Mouse (Mus musculus) heart, postnatal 0 days (tissue): Measurements from ENCODE around the gene Hmgb1. TPM values are rescaled to one million over a fixed set of nuclear protein-coding genes. Genes with fewer than 3 reads are reported as not detected.

Source experiments
- ATAC-seq: fragments of 200-750 bp; cut with Nextera tagmentation; 2 replicates; pipeline ENCODE4 v1.8.0; 2017; ENCODE audit warnings: low read depth, moderate number of reproducible peaks, moderate library complexity; ENCODE audit not compliant: insufficient read depth
- DNase-seq: peaks from one replicate; pipeline ENCODE4 v3.0.0-alpha.2; 2016; ENCODE audit warnings: low spot score
- H3K27ac ChIP-seq: fragments of 300-500 bp; sonication (generic); 2 replicates; pipeline ENCODE4 v1.5.1; 2014; ENCODE audit warnings: low read depth, mild to moderate bottlenecking
- H3K27me3 ChIP-seq: fragments of 300-500 bp; sonication (generic); 2 replicates; pipeline ENCODE4 v1.6.1; 2014; ENCODE audit warnings: low read length, mixed read lengths; ENCODE audit not compliant: control insufficient read depth, insufficient read depth
- H3K36me3 ChIP-seq: fragments of 300-500 bp; sonication (generic); replicated peaks from 2 replicates; pipeline ENCODE4 v1.6.1; 2014; ENCODE audit warnings: low read length, mixed read lengths; ENCODE audit not compliant: control insufficient read depth, insufficient read depth
- H3K4me1 ChIP-seq: fragments of 300-500 bp; sonication (generic); 2 replicates; pipeline ENCODE4 v1.6.1; 2014; ENCODE audit warnings: antibody characterized with exemption; ENCODE audit not compliant: control insufficient read depth, insufficient read depth
- H3K4me2 ChIP-seq: fragments of 300-500 bp; sonication (generic); 2 replicates; pipeline ENCODE4 v1.6.1; 2014; ENCODE audit warnings: low read depth, mild to moderate bottlenecking, low read length, moderate library complexity
- H3K4me3 ChIP-seq: fragments of 300-500 bp; sonication (generic); 2 replicates; pipeline ENCODE4 v1.5.1; 2014; ENCODE audit warnings: low read depth, low read length
- H3K9ac ChIP-seq: fragments of 300-500 bp; sonication (generic); replicated peaks from 2 replicates; pipeline ENCODE4 v1.6.1; 2014; ENCODE audit warnings: low read depth, low read length, mixed read lengths
- H3K9me3 ChIP-seq: fragments of 300-500 bp; sonication (generic); replicated peaks from 2 replicates; pipeline ENCODE4 v1.6.1; 2016; ENCODE audit warnings: low read length; ENCODE audit not compliant: control insufficient read depth
- CTCF ChIP-seq: IDR thresholded peaks from 2 replicates; pipeline ENCODE4 v1.5.1; 2016; ENCODE audit warnings: antibody characterized with exemption, control low read depth, low read depth
- EP300 ChIP-seq: IDR thresholded peaks from 2 replicates; pipeline ENCODE4 v1.6.1; 2016; ENCODE audit warnings: antibody characterized with exemption, low read depth
- WGBS: fragments of 180-500 bp; shearing (Covaris S2); extraction: QIAGEN DNeasy Blood & Tissue Kit; methylation state at CpG from one replicate; pipeline ENCODE4 v1.1.7; 2014; 5-methylcytosine and 5-hydroxymethylcytosine counted together
- polyA plus RNA-seq: library from polyadenylated mRNA; unstranded; fragments of >200 nt; fragmentation: Nextera tagmentation; extraction: Ambion mirVana; gene quantifications from 2 replicates; pipeline ENCODE4 v1.2.1, GENCODE M21; 2015
- total RNA-seq: library from RNA; depleted of rRNA; stranded (reverse); fragments of >200 nt; gene quantifications from 2 replicates; pipeline ENCODE4 v1.2.3, GENCODE M21; 2014; ENCODE audit warnings: low replicate concordance

Hmgb1 gene
- total and polyA plus RNA-seq, 2 experiments from 2014 or later: 107 to 540 TPM

DNA sequence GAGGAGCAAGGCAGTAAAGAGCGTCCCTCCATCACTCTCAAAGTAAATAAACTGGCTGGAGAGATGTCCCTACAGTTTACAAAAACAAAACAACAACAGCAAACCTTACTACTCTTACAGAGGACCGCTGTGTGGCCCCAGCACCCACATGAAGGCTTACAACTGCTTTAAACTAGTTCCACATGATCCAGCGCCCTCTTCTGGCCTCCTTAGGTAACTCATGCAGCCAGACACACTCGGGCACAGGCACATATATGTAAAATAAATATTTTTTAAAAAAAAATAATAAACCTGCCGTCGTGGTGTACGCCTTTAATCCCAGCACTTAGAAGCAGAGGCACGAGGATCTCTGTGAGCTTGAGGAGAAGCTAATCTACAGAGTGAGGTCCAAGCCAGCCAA, 156.9 kb downstream of the Hmgb1 start:
- H3K9ac ChIP-seq: no peak overlapping the region
- H3K27ac ChIP-seq: no peak overlapping the region
- H3K4me3 ChIP-seq: no peak overlapping the region
- DNase-seq (no peak), ATAC-seq (no peak)
- no peaks in the 10 kb centered on the region for H3K36me3 ChIP-seq
- 0 out of 2 replicates have a peak, but pooled peaks cover 3% of the 10 kb centered on the region for H3K4me1 ChIP-seq
- 82% methylated on average over 8 of the region's 8 CpGs for WGBS
- H3K9me3 ChIP-seq: no peaks in the 10 kb centered on the region
- H3K4me2 ChIP-seq: no peak overlapping the region
- no peaks in the 10 kb centered on the region for H3K27me3 ChIP-seq
- TF ChIP-seq EP300 (no peak), CTCF (no peak)

DNA sequence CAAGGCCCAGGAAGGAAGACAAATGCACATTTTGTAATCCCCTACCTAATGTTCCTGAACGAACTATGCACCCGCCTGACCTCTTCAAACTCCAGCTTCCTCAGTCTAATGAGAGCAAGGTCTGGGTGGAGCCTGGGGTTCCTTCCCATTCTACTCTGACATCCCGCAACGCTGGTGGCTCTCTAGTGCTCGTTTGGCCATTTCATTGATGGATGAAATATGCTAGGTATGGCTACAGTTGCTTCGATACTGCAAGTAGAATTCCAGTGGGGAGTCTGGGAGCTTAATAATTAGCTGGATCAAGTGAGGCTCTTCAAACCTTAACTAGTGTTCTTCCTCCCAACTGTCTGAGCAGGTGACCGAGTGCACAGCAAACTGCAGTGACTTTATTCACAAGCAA, 163.2 kb downstream of the Hmgb1 start:
- H3K36me3 ChIP-seq: no peaks in the 10 kb centered on the region
- H3K4me3 ChIP-seq: no peak overlapping the region
- H3K27ac ChIP-seq: no peak overlapping the region
- no peak overlapping the region for H3K9ac ChIP-seq
- TF ChIP-seq EP300 (no peak), CTCF (no peak)
- 54% methylated on average over 7 of the region's 7 CpGs for WGBS
- H3K9me3 ChIP-seq: no peaks in the 10 kb centered on the region
- DNase-seq: no peak
- no peak overlapping the region for H3K4me2 ChIP-seq
- H3K27me3 ChIP-seq: 0 out of 2 replicates have a peak, but pooled peaks cover 4% of the 10 kb centered on the region
- no peak for ATAC-seq
- H3K4me1 ChIP-seq: peaks cover 4% of the 10 kb centered on the region

DNA sequence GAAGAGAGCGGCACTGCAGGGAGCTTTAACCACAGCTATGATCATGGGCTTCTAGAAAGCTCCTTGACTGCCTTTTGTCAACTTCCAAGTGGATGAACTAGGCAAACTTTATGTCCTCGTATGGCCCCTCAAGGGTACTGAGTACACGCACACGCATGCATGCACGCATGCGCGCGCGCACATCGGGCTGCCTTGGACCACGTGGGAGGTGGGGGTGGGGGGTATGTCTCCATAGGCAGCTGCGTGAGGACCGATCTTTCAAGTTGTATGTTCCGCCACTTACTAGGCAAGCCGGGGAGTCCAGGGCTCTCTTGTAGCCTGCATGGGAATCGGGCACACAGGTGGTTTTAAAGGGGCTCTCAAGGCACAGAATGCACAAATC, 163.6 kb downstream of the Hmgb1 start:
- Histone ChIP-seq H3K36me3 (no peaks in the 10 kb centered on the region), H3K27ac (no peak overlapping the region), H3K4me1 (peaks cover 7% of the 10 kb centered on the region), H3K4me2 (peak overlapping the region; percentile 26; the same call in 1 of the 2 replicates), H3K9ac (0 out of 2 replicates have a peak overlapping the region, but pooled peaks have one; percentile 29), H3K4me3 (no peak overlapping the region), H3K9me3 (no peaks in the 10 kb centered on the region), H3K27me3 (0 out of 2 replicates have a peak, but pooled peaks cover 4% of the 10 kb centered on the region)
- no peak for TF ChIP-seq CTCF
- no peak for TF ChIP-seq EP300
- 60% methylated on average over 16 of the region's 16 CpGs for WGBS
- ATAC-seq (no peak), DNase-seq (no peak)

DNA sequence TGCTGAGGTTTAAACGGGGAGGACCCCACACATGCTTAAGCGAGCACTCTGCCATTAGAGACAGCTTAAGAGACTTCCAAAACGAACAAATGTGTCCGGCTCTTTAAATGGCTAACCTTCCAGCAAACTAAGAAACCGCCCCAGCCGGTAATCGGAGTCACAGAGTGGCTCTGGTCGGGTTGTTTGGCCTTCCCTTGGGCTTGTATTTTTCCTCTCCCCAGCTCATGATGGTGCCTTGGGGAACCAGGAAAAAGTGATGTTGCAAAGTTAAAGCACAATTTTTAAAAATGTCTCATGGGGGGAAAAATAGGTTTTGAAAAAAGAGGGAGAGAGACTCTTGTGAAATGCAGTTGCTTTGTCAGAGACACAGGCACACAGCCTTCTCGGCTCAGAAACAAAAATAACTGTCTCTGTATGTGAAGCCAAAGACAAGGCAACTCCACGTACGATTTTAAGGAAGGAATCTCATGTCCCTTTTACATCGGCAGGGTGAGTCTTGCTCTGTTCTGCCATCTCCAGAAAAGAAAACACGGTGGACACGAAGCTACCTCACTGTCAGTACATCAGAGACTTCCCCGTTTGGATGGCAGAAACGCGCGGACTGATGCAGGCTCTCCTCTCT, 164.1 kb downstream of the Hmgb1 start:
- Histone ChIP-seq H3K9me3 (no peaks in the 10 kb centered on the region), H3K4me1 (peaks cover 7% of the 10 kb centered on the region), H3K27me3 (0 out of 2 replicates have a peak, but pooled peaks cover 4% of the 10 kb centered on the region), H3K4me3 (no peak overlapping the region), H3K4me2 (peak overlapping the region; percentile 26; the same call in 1 of the 2 replicates), H3K9ac (0 out of 2 replicates have a peak overlapping the region, but pooled peaks have one; percentile 29), H3K36me3 (no peaks in the 10 kb centered on the region), H3K27ac (no peak overlapping the region)
- DNase-seq (no peak), ATAC-seq (no peak)
- 41% methylated on average over 18 of the region's 18 CpGs for WGBS
- no peak for TF ChIP-seq CTCF
- TF ChIP-seq EP300: no peak

DNA sequence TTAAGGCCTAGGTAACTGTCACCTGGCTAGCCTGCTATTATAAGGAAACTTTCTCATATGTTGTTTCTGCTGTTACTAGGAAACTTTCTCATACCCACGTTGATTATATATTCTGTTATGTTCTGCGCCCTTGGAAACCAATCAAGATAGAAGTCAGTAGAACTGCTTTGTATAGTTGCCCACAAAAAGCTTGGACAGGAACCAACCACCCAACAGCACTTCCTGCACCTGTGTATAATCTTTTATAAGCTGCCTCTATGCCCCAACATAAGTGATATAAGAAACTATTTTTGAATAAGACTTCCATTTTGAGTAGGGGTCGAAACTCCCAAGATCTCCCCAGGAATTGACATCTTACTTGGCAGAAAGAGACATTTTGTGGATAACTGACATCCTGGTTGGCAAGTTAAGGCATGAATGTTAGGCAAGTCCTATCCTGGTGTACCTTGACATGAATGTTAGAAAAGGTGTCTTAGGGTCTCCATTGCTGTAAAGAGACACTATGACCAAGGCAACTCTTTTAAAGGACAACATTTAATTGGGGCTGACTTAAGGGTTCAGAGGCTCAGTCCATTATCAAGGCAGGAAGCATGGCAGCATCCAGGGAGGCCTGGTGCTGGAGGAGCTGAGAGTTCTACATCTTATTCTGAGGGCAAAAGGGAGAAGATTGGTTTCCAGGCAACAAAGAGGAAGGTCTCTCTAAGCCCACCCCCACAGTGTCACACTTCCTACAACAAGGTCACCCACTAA, 166.4 kb downstream of the Hmgb1 start:
- H3K4me1 ChIP-seq: peaks cover 7% of the 10 kb centered on the region
- ATAC-seq (no peak), DNase-seq (no peak)
- H3K27me3 ChIP-seq: 0 out of 2 replicates have a peak, but pooled peaks cover 4% of the 10 kb centered on the region
- 57% methylated on average over 3 of the region's 3 CpGs for WGBS
- no peak overlapping the region for H3K27ac ChIP-seq
- H3K9me3 ChIP-seq: no peaks in the 10 kb centered on the region
- H3K36me3 ChIP-seq: no peaks in the 10 kb centered on the region
- no peak overlapping the region for H3K4me3 ChIP-seq
- TF ChIP-seq EP300 (no peak), CTCF (no peak)
- H3K4me2 ChIP-seq: no peak overlapping the region
- no peak overlapping the region for H3K9ac ChIP-seq
